Mouse (Mus musculus) adrenal gland, adult (tissue): ENCODE results near the gene Car4.

Experiments
- DNase-seq, 2 experiments: peaks; one replicate each; pipeline ENCODE4 v3.0.0; 2022 to 2023; ENCODE audit warnings: low spot score in 1 of 2; ENCODE audit not compliant: inconsistent age in 2 of 2

The Car4 gene

GRCm38 (mm10) chr11:84992996-84993395 is 35.4 kb downstream of the Car4 start:
- DNase-seq: peak in 1 of 2 experiments; percentile 39

GRCm38 (mm10) chr11:84995241-84995640 is 37.7 kb downstream of the Car4 start:
- peak in 1 of 2 experiments; percentile 33 for DNase-seq

- DNase-seq: peak; percentile 8 to 68
Observed at GRCm38 (mm10) chr11:85003566-85003965, 46.0 kb downstream of the Car4 start.

GRCm38 (mm10) chr11:85013121-85013520 is 55.5 kb downstream of the Car4 start:
- no peak for DNase-seq
